Mouse (Mus musculus): ENCODE data around the gene Gria1.

DNA sequence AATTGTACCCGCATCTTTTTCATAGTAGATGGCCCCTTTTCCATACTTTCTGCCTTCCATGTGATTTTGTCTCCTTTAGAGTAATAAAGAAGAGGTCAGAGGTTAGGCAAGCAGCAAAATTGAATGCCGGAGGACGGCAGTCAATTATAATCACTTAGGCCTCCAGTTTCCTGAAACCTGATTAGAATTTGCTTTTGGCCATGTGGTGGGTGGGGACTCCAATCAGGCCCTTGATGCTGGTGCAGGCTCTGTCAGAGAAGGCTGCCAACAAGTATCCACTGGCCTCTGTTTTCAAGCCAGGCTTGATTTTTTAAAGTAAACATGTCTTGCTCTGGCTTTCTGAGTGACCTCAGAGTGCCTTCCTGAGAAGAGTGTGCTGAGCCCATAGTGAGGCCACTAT is 6.6 kb upstream of the Gria1 start:
- TF ChIP-seq CTCF (IDR thresholded peaks at IDR 0.05) (no peak), EP300 (IDR thresholded peaks at IDR 0.05; ENCODE audit: insufficient read depth, low read depth, low read length) (no peak), POLR2A (IDR thresholded peaks at IDR 0.05; ENCODE audit: insufficient read depth, low read depth, low read length) (no peak)
